Mouse (Mus musculus) induced T-regulatory cell, adult 2 months (primary cell): ENCODE data around the gene Dnajc3.

Experiments used
- DNase-seq: peaks from one replicate; pipeline ENCODE4 v3.0.0-alpha.2; 2012; ENCODE audit warnings: low read depth

Dnajc3 gene

GRCm38 (mm10) chr14:118931181-118931580 lies 6.6 kb upstream of the Dnajc3 start:
- DNase-seq, result no peak

GRCm38 (mm10) chr14:118932956-118933355 lies 4.8 kb upstream of the Dnajc3 start:
- peak; percentile 53 for DNase-seq

GRCm38 (mm10) chr14:118934686-118935085 lies 3.1 kb upstream of the Dnajc3 start:
- no peak for DNase-seq

GRCm38 (mm10) chr14:118936236-118936635 lies 1.5 kb upstream of the Dnajc3 start:
- no peak for DNase-seq

- DNase-seq, result no peak
Measured at GRCm38 (mm10) chr14:118936952-118937351, 824 bp upstream of the Dnajc3 start.

GRCm38 (mm10) chr14:118938551-118938950 lies 775 bp downstream of the Dnajc3 start:
- no peak for DNase-seq

GRCm38 (mm10) chr14:118940796-118941495 lies 3.2 kb downstream of the Dnajc3 start:
- DNase-seq, result peak; percentile 54

GRCm38 (mm10) chr14:118942076-118942475 lies 4.3 kb downstream of the Dnajc3 start:
- DNase-seq, result peak; percentile 32

GRCm38 (mm10) chr14:118944702-118945101 lies 6.9 kb downstream of the Dnajc3 start:
- no peak for DNase-seq

GRCm38 (mm10) chr14:118948841-118949240 lies 11.1 kb downstream of the Dnajc3 start:
- no peak for DNase-seq

GRCm38 (mm10) chr14:118951912-118952583 lies 14.3 kb downstream of the Dnajc3 start:
- DNase-seq, result no peak

GRCm38 (mm10) chr14:118958010-118958409 lies 20.2 kb downstream of the Dnajc3 start:
- DNase-seq, result no peak

GRCm38 (mm10) chr14:118965356-118966000 lies 27.7 kb downstream of the Dnajc3 start:
- DNase-seq, result peak; percentile 38

GRCm38 (mm10) chr14:118967646-118968045 lies 29.9 kb downstream of the Dnajc3 start:
- DNase-seq, result no peak

- no peak for DNase-seq
Measured at GRCm38 (mm10) chr14:118972268-118972667, 34.5 kb downstream of the Dnajc3 start.

- no peak for DNase-seq
Measured at GRCm38 (mm10) chr14:118977136-118977816, 39.5 kb downstream of the Dnajc3 start.

- peak; percentile 56 for DNase-seq
Measured at GRCm38 (mm10) chr14:118979571-118980325, 42.0 kb downstream of the Dnajc3 start.

- no peak for DNase-seq
Measured at GRCm38 (mm10) chr14:118980358-118980757, 42.6 kb downstream of the Dnajc3 start.

GRCm38 (mm10) chr14:118980890-118981289 lies 43.1 kb downstream of the Dnajc3 start:
- DNase-seq, result no peak

- peak; percentile 57 for DNase-seq
Measured at GRCm38 (mm10) chr14:118981711-118982428, 44.1 kb downstream of the Dnajc3 start.

- peak; percentile 77 for DNase-seq
Measured at GRCm38 (mm10) chr14:118982429-118983045, 44.8 kb downstream of the Dnajc3 start.
